Mouse (Mus musculus) forebrain, postnatal 0 days (tissue): Measurements from ENCODE around the gene Eme2. TPM values are rescaled to one million over a fixed set of nuclear protein-coding genes. Genes with fewer than 3 reads are reported as not detected.
A peak's percentile ranks its signal among the peaks of the same experiment; 100 is the strongest.

Experiments used
- ATAC-seq: fragments of 200-750 bp; cut with Nextera tagmentation; 2 replicates; pipeline ENCODE4 v1.8.0; 2017; ENCODE audit warnings: mild to moderate bottlenecking, moderate library complexity
- DNase-seq: peaks from one replicate; pipeline ENCODE4 v3.0.0-alpha.2; 2015
- H3K27ac ChIP-seq: fragments of 300-500 bp; sonication (generic); 2 replicates; pipeline ENCODE4 v1.5.1; 2014; ENCODE audit warnings: low read depth, mild to moderate bottlenecking, antibody characterized with exemption, low read length, moderate library complexity, mixed read lengths
- H3K27me3 ChIP-seq: fragments of 300-500 bp; sonication (generic); 2 replicates; pipeline ENCODE4 v1.6.1; 2014; ENCODE audit warnings: mild to moderate bottlenecking, low read length, mixed read lengths; ENCODE audit not compliant: insufficient read depth
- H3K36me3 ChIP-seq: fragments of 300-500 bp; sonication (generic); 2 replicates; pipeline ENCODE4 v1.6.1; 2014; ENCODE audit warnings: mild to moderate bottlenecking, moderate library complexity; ENCODE audit not compliant: insufficient read depth
- H3K4me1 ChIP-seq: fragments of 300-500 bp; sonication (generic); 2 replicates; pipeline ENCODE4 v1.6.1; 2014; ENCODE audit warnings: antibody characterized with exemption; ENCODE audit not compliant: insufficient read depth
- H3K4me2 ChIP-seq: fragments of 300-500 bp; sonication (generic); 2 replicates; pipeline ENCODE4 v1.6.1; 2014; ENCODE audit warnings: low read depth, mild to moderate bottlenecking, moderate library complexity
- H3K4me3 ChIP-seq: fragments of 300-500 bp; sonication (generic); 2 replicates; pipeline ENCODE4 v1.5.1; 2014; ENCODE audit warnings: low read depth, low read length, mixed read lengths
- H3K9ac ChIP-seq: fragments of 300-500 bp; sonication (generic); 2 replicates; pipeline ENCODE4 v1.6.1; 2014; ENCODE audit warnings: mild to moderate bottlenecking
- H3K9me3 ChIP-seq: fragments of 300-500 bp; sonication (generic); 2 replicates; pipeline ENCODE4 v1.6.1; 2016; ENCODE audit warnings: low read length
- CTCF ChIP-seq: sonication (generic); IDR thresholded peaks from 2 replicates; pipeline ENCODE4 v1.5.1; 2016; ENCODE audit warnings: antibody characterized with exemption, control low read depth, low read depth
- WGBS: fragments of 180-500 bp; shearing (Covaris S2); extraction: QIAGEN DNeasy Blood & Tissue Kit; methylation state at CpG from one replicate; pipeline ENCODE4 v1.1.7; 2014; 5-methylcytosine and 5-hydroxymethylcytosine counted together
- polyA plus RNA-seq: library from polyadenylated mRNA; unstranded; fragments of >200 nt; fragmentation: Nextera tagmentation; extraction: Ambion mirVana; gene quantifications from 2 replicates; pipeline ENCODE4 v1.2.1, GENCODE M21; 2015
- total RNA-seq: library from RNA; depleted of rRNA; stranded (reverse); fragments of >200 nt; gene quantifications from 2 replicates; pipeline ENCODE4 v1.2.3, GENCODE M21; 2014

Eme2 gene
- total and polyA plus RNA-seq, 2 experiments from 2014 or later = 17.9 to 35.6 TPM

- no peak for TF ChIP-seq CTCF
- H3K36me3 ChIP-seq = peaks cover 3% of the 10 kb centered on the region
- H3K27ac ChIP-seq = no peak overlapping the region
- ATAC-seq (no peak), DNase-seq (no peak)
- H3K27me3 ChIP-seq = no peaks in the 10 kb centered on the region
- H3K4me3 ChIP-seq = no peak overlapping the region
- peak overlapping the region; percentile 68 for H3K4me2 ChIP-seq
- 91% methylated on average over 4 of the region's 4 CpGs for WGBS
- peaks cover 16% of the 10 kb centered on the region for H3K4me1 ChIP-seq
- H3K9ac ChIP-seq = peak overlapping the region; percentile 92
- no peaks in the 10 kb centered on the region for H3K9me3 ChIP-seq
These were observed 40.0 kb upstream of the Eme2 start for GRCm38 (mm10) chr17:24934926-24935325.

- H3K36me3 ChIP-seq = peaks cover 3% of the 10 kb centered on the region
- H3K4me2 ChIP-seq = no peak overlapping the region
- no peaks in the 10 kb centered on the region for H3K9me3 ChIP-seq
- no peak for DNase-seq
- no peaks in the 10 kb centered on the region for H3K27me3 ChIP-seq
- ATAC-seq = no peak
- H3K9ac ChIP-seq = no peak overlapping the region
- H3K4me3 ChIP-seq = no peak overlapping the region
- WGBS = 81% methylated on average over 4 of the region's 4 CpGs
- TF ChIP-seq CTCF = no peak
- H3K27ac ChIP-seq = no peak overlapping the region
- H3K4me1 ChIP-seq = peaks cover 16% of the 10 kb centered on the region
These were observed 38.3 kb upstream of the Eme2 start for GRCm38 (mm10) chr17:24933163-24933562.

DNA sequence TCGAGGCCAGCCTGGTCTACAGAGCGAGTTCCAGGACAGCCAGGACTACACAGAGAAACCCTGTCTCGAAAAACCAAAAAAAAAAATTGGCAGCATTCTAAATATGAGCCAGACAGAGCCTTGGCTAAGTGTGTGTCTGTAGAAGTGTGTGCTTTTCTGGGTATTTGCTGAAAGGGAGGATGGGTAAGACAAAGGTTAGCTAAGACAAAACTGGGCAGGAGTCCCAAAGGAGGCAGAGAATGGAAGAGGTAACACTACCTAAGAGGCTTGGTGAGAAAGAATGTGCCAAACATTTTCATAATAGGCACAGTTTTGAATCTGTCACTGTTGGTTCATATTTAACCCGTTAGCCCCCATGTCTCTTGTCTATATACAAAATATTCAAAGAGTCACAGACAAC is 37.5 kb upstream of the Eme2 start:
- no peak for TF ChIP-seq CTCF

DNA sequence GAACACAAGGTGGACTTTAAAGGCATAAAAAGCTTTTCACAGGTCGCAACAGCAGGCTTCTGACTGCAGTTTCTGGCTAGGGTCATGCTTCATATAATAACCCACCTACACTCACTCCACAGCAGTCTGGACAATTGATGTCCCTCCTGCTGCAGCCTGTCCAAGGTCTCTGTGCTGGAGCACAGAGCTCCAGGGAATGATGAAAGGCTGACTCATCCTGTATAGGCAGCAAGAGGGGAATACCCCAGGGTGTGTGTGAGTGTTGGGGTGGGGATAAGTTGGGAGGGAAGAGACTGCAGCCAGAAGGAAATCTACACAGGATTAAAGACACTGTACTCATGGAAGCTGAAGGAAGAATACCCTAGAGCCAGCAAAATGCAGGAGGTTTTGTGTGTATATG is 34.6 kb upstream of the Eme2 start:
- Histone ChIP-seq H3K9me3 (no peaks in the 10 kb centered on the region), H3K4me3 (no peak overlapping the region), H3K27me3 (no peaks in the 10 kb centered on the region), H3K27ac (no peak overlapping the region), H3K36me3 (peaks cover 26% of the 10 kb centered on the region), H3K4me2 (no peak overlapping the region), H3K4me1 (peaks cover under 1% of the 10 kb centered on the region; the same call in 1 of the 2 replicates), H3K9ac (no peak overlapping the region)
- WGBS = 88% methylated on average over 1 of the region's 1 CpGs
- ATAC-seq (no peak), DNase-seq (no peak)
- TF ChIP-seq CTCF = no peak

More for the DNA sequence above, 37.5 kb upstream of the Eme2 start:
- no peak overlapping the region for H3K9ac ChIP-seq
- DNase-seq (no peak), ATAC-seq (no peak)
- 95% methylated on average over 4 of the region's 4 CpGs for WGBS
- H3K4me2 ChIP-seq = no peak overlapping the region
- no peaks in the 10 kb centered on the region for H3K27me3 ChIP-seq
- no peaks in the 10 kb centered on the region for H3K9me3 ChIP-seq
- H3K4me1 ChIP-seq = peaks cover 16% of the 10 kb centered on the region
- peaks cover 8% of the 10 kb centered on the region for H3K36me3 ChIP-seq
- no peak overlapping the region for H3K4me3 ChIP-seq
- no peak overlapping the region for H3K27ac ChIP-seq

DNA sequence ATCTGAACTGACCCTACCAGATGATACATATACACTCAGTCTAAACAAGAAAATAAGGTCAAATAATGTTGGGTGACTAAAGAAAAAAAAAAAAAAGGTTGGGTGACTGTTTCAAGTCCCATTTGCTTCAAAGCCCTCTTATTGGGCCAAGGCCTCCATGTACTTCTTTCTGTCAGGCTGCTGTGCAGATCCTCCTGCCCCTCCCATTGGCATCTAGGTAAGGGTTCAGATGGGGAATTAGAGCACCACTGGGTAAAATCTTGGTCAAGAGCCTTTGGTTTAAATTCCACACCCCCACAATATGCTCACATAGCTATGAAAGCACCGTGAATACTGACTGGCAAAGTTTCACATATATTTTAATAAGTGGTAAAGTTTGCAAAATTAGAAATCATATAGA is 28.4 kb upstream of the Eme2 start:
- WGBS = 95% methylated on average over 1 of the region's 1 CpGs
- H3K27ac ChIP-seq = no peak overlapping the region
- no peak overlapping the region for H3K9ac ChIP-seq
- H3K36me3 ChIP-seq = peaks cover 85% of the 10 kb centered on the region
- no peaks in the 10 kb centered on the region for H3K4me1 ChIP-seq
- no peaks in the 10 kb centered on the region for H3K27me3 ChIP-seq
- H3K9me3 ChIP-seq = no peaks in the 10 kb centered on the region
- H3K4me2 ChIP-seq = no peak overlapping the region
- no peak for DNase-seq
- H3K4me3 ChIP-seq = no peak overlapping the region
- TF ChIP-seq CTCF = no peak
- no peak for ATAC-seq

- no peaks in the 10 kb centered on the region for H3K4me1 ChIP-seq
- H3K9ac ChIP-seq = no peak overlapping the region
- no peaks in the 10 kb centered on the region for H3K27me3 ChIP-seq
- DNase-seq (no peak), ATAC-seq (no peak)
- H3K27ac ChIP-seq = no peak overlapping the region
- H3K4me2 ChIP-seq = no peak overlapping the region
- H3K4me3 ChIP-seq = no peak overlapping the region
- peaks cover 93% of the 10 kb centered on the region for H3K36me3 ChIP-seq
- no peaks in the 10 kb centered on the region for H3K9me3 ChIP-seq
- TF ChIP-seq CTCF = no peak
These were observed 19.1 kb upstream of the Eme2 start for GRCm38 (mm10) chr17:24913984-24914383.

- WGBS = 91% methylated on average over 2 of the region's 2 CpGs
- peaks cover 99% of the 10 kb centered on the region for H3K36me3 ChIP-seq
These were observed 12.7 kb upstream of the Eme2 start for GRCm38 (mm10) chr17:24907591-24907990.

DNA sequence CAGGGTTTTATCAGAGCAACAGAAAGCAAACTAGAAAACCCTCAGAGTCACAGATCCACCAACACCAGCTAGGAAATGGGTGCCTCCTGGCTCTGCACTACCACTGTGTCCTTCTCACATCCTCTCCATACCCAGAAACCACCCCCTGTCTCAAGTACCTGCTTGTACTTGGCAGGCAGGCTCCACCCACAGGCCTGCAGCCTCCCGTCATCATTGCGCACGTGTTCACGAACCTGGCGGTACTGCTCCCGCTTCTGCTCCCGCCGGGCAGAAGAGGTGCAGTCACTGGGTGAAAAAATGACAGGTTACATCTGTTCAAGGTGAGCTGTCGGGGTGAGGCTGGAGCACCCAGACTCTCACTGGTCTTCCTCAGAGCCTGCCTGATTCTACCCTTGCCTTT is 8.9 kb upstream of the Eme2 start:
- Histone ChIP-seq H3K4me1 (no peaks in the 10 kb centered on the region), H3K36me3 (peaks cover 100% of the 10 kb centered on the region), H3K4me2 (no peak overlapping the region), H3K27ac (no peak overlapping the region), H3K9ac (no peak overlapping the region), H3K9me3 (no peaks in the 10 kb centered on the region), H3K27me3 (no peaks in the 10 kb centered on the region), H3K4me3 (no peak overlapping the region)
- WGBS = 90% methylated on average over 9 of the region's 9 CpGs
- no peak for TF ChIP-seq CTCF
- no peak for ATAC-seq
- no peak for DNase-seq

More at GRCm38 (mm10) chr17:24907591-24907990, 12.7 kb upstream of the Eme2 start:
- DNase-seq (no peak), ATAC-seq (no peak)
- no peak overlapping the region for H3K9ac ChIP-seq
- H3K27me3 ChIP-seq = no peaks in the 10 kb centered on the region
- H3K9me3 ChIP-seq = no peaks in the 10 kb centered on the region
- H3K4me2 ChIP-seq = no peak overlapping the region
- H3K4me3 ChIP-seq = no peak overlapping the region
- no peaks in the 10 kb centered on the region for H3K4me1 ChIP-seq
- no peak overlapping the region for H3K27ac ChIP-seq
- TF ChIP-seq CTCF = no peak
